Mouse (Mus musculus) small intestine, adult 2 months (tissue): ENCODE measurements at regions not wholly inside any gene's neighbourhood (a gene's known extent, or its start where the extent isn't known, plus 50 kb on each side); places are given as distances from the start of the nearest gene placed in this dataset.

Experiments
- H3K27ac ChIP-seq: fragments of 200-500 bp; 2 replicates; pipeline ENCODE4 v1.5.1; 2012; ENCODE audit warnings: low read depth, low read length, control low read depth, inconsistent platforms; ENCODE audit not compliant: insufficient read depth
- H3K27me3 ChIP-seq: fragments of 200-500 bp; 2 replicates; pipeline ENCODE4 v1.6.1; 2012; ENCODE audit warnings: mild to moderate bottlenecking, moderate library complexity, low read length, inconsistent platforms; ENCODE audit not compliant: control insufficient read depth, insufficient read depth
- H3K36me3 ChIP-seq: fragments of 200-500 bp; 2 replicates; pipeline ENCODE4 v1.6.1; 2012; ENCODE audit warnings: mild to moderate bottlenecking, low read length, control low read depth, inconsistent platforms; ENCODE audit not compliant: control insufficient read depth, insufficient read depth
- H3K4me1 ChIP-seq: fragments of 200-500 bp; 2 replicates; pipeline ENCODE4 v1.6.1; 2012; ENCODE audit warnings: low read length, inconsistent platforms, mixed read lengths; ENCODE audit not compliant: control insufficient read depth, insufficient read depth, insufficient read length
- H3K4me3 ChIP-seq: fragments of 200-500 bp; 2 replicates; pipeline ENCODE4 v1.5.1; 2012; ENCODE audit warnings: low read depth, mild to moderate bottlenecking, control low read depth, inconsistent platforms, low read length, moderate library complexity
- CTCF ChIP-seq: fragments of 200-500 bp; IDR thresholded peaks from 2 replicates; pipeline ENCODE4 v1.5.1; 2012; ENCODE audit warnings: low read depth, mild to moderate bottlenecking, control low read depth, inconsistent platforms, low read length, moderate library complexity, mixed read lengths; ENCODE audit not compliant: insufficient replicate concordance, insufficient read length; ENCODE audit errors: extremely low read depth
- POLR2A ChIP-seq: fragments of 200-500 bp; IDR thresholded peaks from 2 replicates; pipeline ENCODE4 v1.6.1; 2012; ENCODE audit warnings: low read depth, mild to moderate bottlenecking, control low read depth, inconsistent platforms, low read length, moderate library complexity
- WGBS: fragments of 180-500 bp; shearing (Covaris S2); methylation state at CpG from one replicate; pipeline ENCODE4 v1.1.7; 2018; 5-methylcytosine and 5-hydroxymethylcytosine counted together

- no peak overlapping the region for H3K27ac ChIP-seq
- H3K4me3 ChIP-seq: no peak overlapping the region
- peaks cover 2% of the 10 kb centered on the region; the same call in 1 of the 2 replicates for H3K4me1 ChIP-seq
- WGBS: 39% methylated on average over 2 of the region's 2 CpGs
- no peaks in the 10 kb centered on the region for H3K36me3 ChIP-seq
- TF ChIP-seq POLR2A: no peak
- TF ChIP-seq CTCF: no peak
- H3K27me3 ChIP-seq: no peaks in the 10 kb centered on the region
Observed at GRCm38 (mm10) chr4:82161818-82162217, 543.7 kb downstream of the Nfib start.

- Histone ChIP-seq H3K36me3 (no peaks in the 10 kb centered on the region), H3K4me1 (0 out of 2 replicates have a peak, but pooled peaks cover 2% of the 10 kb centered on the region), H3K4me3 (no peak overlapping the region), H3K27ac (no peak overlapping the region), H3K27me3 (no peaks in the 10 kb centered on the region)
- 95% methylated on average over 2 of the region's 2 CpGs for WGBS
- TF ChIP-seq POLR2A (no peak), CTCF (no peak)
Observed at GRCm38 (mm10) chr4:82161232-82161631, 544.3 kb downstream of the Nfib start.

GRCm38 (mm10) chr4:82160233-82160632, 545.3 kb downstream of the Nfib start:
- no peaks in the 10 kb centered on the region for H3K27me3 ChIP-seq
- WGBS: 64% methylated on average over 5 of the region's 5 CpGs
- TF ChIP-seq CTCF: no peak
- H3K27ac ChIP-seq: no peak overlapping the region
- H3K36me3 ChIP-seq: no peaks in the 10 kb centered on the region
- no peaks in the 10 kb centered on the region for H3K4me1 ChIP-seq
- no peak overlapping the region for H3K4me3 ChIP-seq

- Histone ChIP-seq H3K4me3 (no peak overlapping the region), H3K4me1 (no peaks in the 10 kb centered on the region), H3K36me3 (no peaks in the 10 kb centered on the region), H3K27me3 (no peaks in the 10 kb centered on the region), H3K27ac (no peak overlapping the region)
- TF ChIP-seq CTCF: no peak
- no peak for TF ChIP-seq POLR2A
- 65% methylated on average over 7 of the region's 7 CpGs for WGBS
Observed at GRCm38 (mm10) chr4:82155642-82156320, 549.8 kb downstream of the Nfib start.

- 79% methylated on average over 9 of the region's 9 CpGs for WGBS
- Histone ChIP-seq H3K27ac (no peak overlapping the region), H3K27me3 (no peaks in the 10 kb centered on the region), H3K4me1 (no peaks in the 10 kb centered on the region), H3K36me3 (no peaks in the 10 kb centered on the region), H3K4me3 (no peak overlapping the region)
- TF ChIP-seq CTCF: no peak
- TF ChIP-seq POLR2A: no peak
Observed at GRCm38 (mm10) chr4:82154021-82154555, 551.5 kb downstream of the Nfib start.

- Histone ChIP-seq H3K27ac (no peak overlapping the region), H3K4me3 (no peak overlapping the region), H3K4me1 (no peaks in the 10 kb centered on the region), H3K27me3 (no peaks in the 10 kb centered on the region), H3K36me3 (no peaks in the 10 kb centered on the region)
- TF ChIP-seq CTCF (no peak), POLR2A (no peak)
- 48% methylated on average over 5 of the region's 5 CpGs for WGBS
Observed at GRCm38 (mm10) chr4:82153604-82154003, 551.9 kb downstream of the Nfib start.

- H3K27ac ChIP-seq: no peak overlapping the region
- no peaks in the 10 kb centered on the region for H3K27me3 ChIP-seq
- no peaks in the 10 kb centered on the region for H3K4me1 ChIP-seq
- no peaks in the 10 kb centered on the region for H3K36me3 ChIP-seq
- TF ChIP-seq CTCF (no peak), POLR2A (no peak)
- H3K4me3 ChIP-seq: no peak overlapping the region
- 53% methylated on average over 1 of the region's 1 CpGs for WGBS
Observed at GRCm38 (mm10) chr4:82149957-82150356, 555.6 kb downstream of the Nfib start.
